Mouse (Mus musculus) layer of hippocampus, postnatal 10 days (tissue): ENCODE measurements around the gene Brd2. TPM values are rescaled to one million over a fixed set of nuclear protein-coding genes. Genes with fewer than 3 reads are reported as not detected.

Experiments used
- DNase-seq, 2 experiments: peaks; one replicate each; pipeline ENCODE4 v3.0.0; 2021; ENCODE audit warnings: low spot score in 2 of 2
- total RNA-seq, 2 experiments: library from RNA; stranded (reverse); gene quantifications; 2 replicates each; pipeline ENCODE4 v1.2.3; 2021

Gene Brd2
- total RNA-seq, 2 experiments from 2014 or later: 252 to 263 TPM

GRCm38 (mm10) chr17:34116736-34117370 lies 5.6 kb downstream of the Brd2 start:
- DNase-seq: no peak

GRCm38 (mm10) chr17:34114114-34114513 lies 8.3 kb downstream of the Brd2 start:
- no peak for DNase-seq

- no peak for DNase-seq
Measured at GRCm38 (mm10) chr17:34110309-34110708, 12.1 kb downstream of the Brd2 start.

- no peak for DNase-seq
Measured at GRCm38 (mm10) chr17:34109806-34110195, 12.6 kb downstream of the Brd2 start.

GRCm38 (mm10) chr17:34109038-34109805 lies 13.2 kb downstream of the Brd2 start:
- no peak for DNase-seq

- DNase-seq: no peak
Measured at GRCm38 (mm10) chr17:34108460-34108859, 14.0 kb downstream of the Brd2 start.

- DNase-seq: no peak
Measured at GRCm38 (mm10) chr17:34107109-34107867, 15.1 kb downstream of the Brd2 start.

- DNase-seq: no peak
Measured at GRCm38 (mm10) chr17:34106555-34106954, 15.9 kb downstream of the Brd2 start.

GRCm38 (mm10) chr17:34104804-34105203 lies 17.6 kb downstream of the Brd2 start:
- DNase-seq: no peak

- no peak for DNase-seq
Measured at GRCm38 (mm10) chr17:34102831-34103230, 19.6 kb downstream of the Brd2 start.

GRCm38 (mm10) chr17:34101604-34102032 lies 20.8 kb downstream of the Brd2 start:
- DNase-seq: peak; percentile 95 to 97

GRCm38 (mm10) chr17:34101185-34101584 lies 21.2 kb downstream of the Brd2 start:
- no peak for DNase-seq

GRCm38 (mm10) chr17:34099531-34099930 lies 22.9 kb downstream of the Brd2 start:
- no peak for DNase-seq

GRCm38 (mm10) chr17:34098709-34099479 lies 23.5 kb downstream of the Brd2 start:
- no peak for DNase-seq

- DNase-seq: no peak
Measured at GRCm38 (mm10) chr17:34097272-34097671, 25.2 kb downstream of the Brd2 start.

GRCm38 (mm10) chr17:34096497-34097010 lies 25.9 kb downstream of the Brd2 start:
- DNase-seq: no peak

GRCm38 (mm10) chr17:34094283-34095035 lies 28.0 kb downstream of the Brd2 start:
- no peak for DNase-seq

GRCm38 (mm10) chr17:34093199-34093874 lies 29.1 kb downstream of the Brd2 start:
- no peak for DNase-seq

GRCm38 (mm10) chr17:34092197-34092875 lies 30.1 kb downstream of the Brd2 start, which contains the start of gene H2-Oa:
Gene H2-Oa (plus strand): TSS chr17:34092340.
- DNase-seq: no peak
